Mouse (Mus musculus): ENCODE results near the gene Sox3. TPM values are rescaled to one million over a fixed set of nuclear protein-coding genes. Genes with fewer than 3 reads are reported as not detected.

The Sox3 gene
- total and polyA plus RNA-seq, 3 experiments: not detected

GRCm38 (mm10) chrX:60890651-60891050 lies 2.6 kb downstream of the Sox3 start:
- H3K9me3 ChIP-seq (replicated peaks; ENCODE audit: low read length): peaks cover 35% of the 10 kb centered on the region
- dilution Hi-C loops (cut with MboI; ENCODE audit: extremely low pct_ligation_motif_present, extremely low pct_unique_long_range_greater_than_20kb, low sequenced_read_pairs): no loop called here
- no peaks in the 10 kb centered on the region for H3K79me2 ChIP-seq (replicated peaks; ENCODE audit: control insufficient read depth, extremely low read depth, insufficient read depth, poor library complexity, severe bottlenecking)
- H3K4me3 ChIP-seq (replicated peaks in 1 of 3; ENCODE audit: low read depth in 2 of 3, low read length in 2 of 3, poor library complexity in 1 of 3): no peak overlapping the region
- no peaks in the 10 kb centered on the region for H3K36me3 ChIP-seq (replicated peaks in 1 of 2; ENCODE audit: control insufficient read depth in 1 of 2, insufficient read depth in 1 of 2, low read length in 1 of 2)
- no peaks in the 10 kb centered on the region for H3K4me1 ChIP-seq (ENCODE audit: control insufficient read depth in 1 of 2, insufficient read depth in 2 of 2)
- no peaks in the 10 kb centered on the region for H3K27me3 ChIP-seq (replicated peaks)
- in situ Hi-C loops (cut with MboI; ENCODE audit: low pct_ligation_motif_present, low pct_unique_long_range_greater_than_20kb, low sequenced_read_pairs): no loop called here
- H3K9ac ChIP-seq (ENCODE audit: insufficient read depth, low read depth): no peak overlapping the region
- DNase-seq (ENCODE audit: extremely low read depth): no peak
- TF ChIP-seq POLR2AphosphoS2 (IDR thresholded peaks at IDR 0.05; ENCODE audit: low read depth, low read length): no peak
- no peak for TF ChIP-seq CHD2 (IDR thresholded peaks at IDR 0.05; ENCODE audit: low read length)
- no peak for TF ChIP-seq POLR2A (IDR thresholded peaks at IDR 0.05; ENCODE audit: low read depth, low read length)
- no peak for TF ChIP-seq RAD21 (IDR thresholded peaks at IDR 0.05; ENCODE audit: low read depth, low read length)
- TF ChIP-seq RCOR1 (conservative IDR thresholded peaks at IDR 0.05; ENCODE audit: low read depth, low read length): no peak
- H3K4me2 ChIP-seq (ENCODE audit: insufficient read depth, low read depth, poor library complexity, severe bottlenecking): no peak overlapping the region
- no peak overlapping the region for H3K27ac ChIP-seq (ENCODE audit: insufficient read depth, low read depth)

- Histone ChIP-seq H3K4me2 (ENCODE audit: insufficient read depth, low read depth, poor library complexity, severe bottlenecking) (no peak overlapping the region), H3K36me3 (replicated peaks in 1 of 2; ENCODE audit: control insufficient read depth in 1 of 2, insufficient read depth in 1 of 2, low read length in 1 of 2) (no peaks in the 10 kb centered on the region), H3K4me3 (replicated peaks in 1 of 3; ENCODE audit: low read depth in 2 of 3, low read length in 2 of 3, poor library complexity in 1 of 3) (no peak overlapping the region), H3K27ac (ENCODE audit: insufficient read depth, low read depth) (no peak overlapping the region), H3K4me1 (ENCODE audit: control insufficient read depth in 1 of 2, insufficient read depth in 2 of 2) (no peaks in the 10 kb centered on the region), H3K79me2 (replicated peaks; ENCODE audit: control insufficient read depth, extremely low read depth, insufficient read depth, poor library complexity, severe bottlenecking) (no peaks in the 10 kb centered on the region), H3K27me3 (replicated peaks) (no peaks in the 10 kb centered on the region), H3K9me3 (replicated peaks; ENCODE audit: low read length) (peaks cover 31% of the 10 kb centered on the region), H3K9ac (ENCODE audit: insufficient read depth, low read depth) (no peak overlapping the region)
- dilution Hi-C loops (cut with MboI; ENCODE audit: extremely low pct_ligation_motif_present, extremely low pct_unique_long_range_greater_than_20kb, low sequenced_read_pairs): no loop called here
- DNase-seq (ENCODE audit: extremely low read depth): no peak
- in situ Hi-C loops (cut with MboI; ENCODE audit: low pct_ligation_motif_present, low pct_unique_long_range_greater_than_20kb, low sequenced_read_pairs): no loop called here
- TF ChIP-seq GABPA (IDR thresholded peaks at IDR 0.05; ENCODE audit: insufficient replicate concordance, low read depth, low read length) (no peak), JUND (conservative IDR thresholded peaks at IDR 0.05; ENCODE audit: low read depth, low read length) (no peak), ZNF384 (IDR thresholded peaks at IDR 0.05; ENCODE audit: low read depth, low read length) (no peak), POLR2A (IDR thresholded peaks at IDR 0.05; ENCODE audit: low read depth, low read length) (no peak), RAD21 (IDR thresholded peaks at IDR 0.05; ENCODE audit: low read depth, low read length) (no peak), MAX (IDR thresholded peaks at IDR 0.05; ENCODE audit: low read length) (no peak), IRF4 (IDR thresholded peaks at IDR 0.05; ENCODE audit: low read depth, low read length) (no peak), CTCF (conservative IDR thresholded peaks at IDR 0.05 in 1 of 2, IDR thresholded peaks at IDR 0.05 in 1 of 2; ENCODE audit: low read depth in 2 of 2, low read length in 2 of 2) (no peak), ETS1 (conservative IDR thresholded peaks at IDR 0.05; ENCODE audit: low read depth, low read length) (no peak), JUN (IDR thresholded peaks at IDR 0.05; ENCODE audit: insufficient read depth, low read depth, low read length) (no peak), NELFE (IDR thresholded peaks at IDR 0.05; ENCODE audit: low read depth, low read length) (no peak)
Observed at GRCm38 (mm10) chrX:60889956-60890485, 3.2 kb downstream of the Sox3 start.

Measured in CH12.LX (cell line).